In genomic region chr9:60364166-60364781, GRCm38 (mm10) we compare ENCODE assay signal across 15 mouse cellular contexts.
DNase-seq lines count a peak whose midpoint lies in the region; ATAC-seq and TF ChIP-seq lines count a peak whose summit lies in the region.
"Had no signal": no experiment of that assay in that cellular context is flagged by ENCODE, and none has a peak within 500 bp of the region (broad histone marks: within the 10 kb centered on the region; RNA-seq: fewer than 3 reads in every experiment).

No protein-coding gene starts in this region.

- H3K4me2 ChIP-seq in liver, embryonic 12.5 days, result no peak overlapping the region
- no peak overlapping the region for H3K4me2 ChIP-seq in kidney, embryonic 15.5 days
- H3K4me2 ChIP-seq in stomach, embryonic 16.5 days (ENCODE audit: low read depth, low read length), result no peak overlapping the region
- no peak overlapping the region for H3K4me2 ChIP-seq in hindbrain, postnatal 0 days (ENCODE audit: low read depth, low read length)
- H3K4me2 ChIP-seq: embryonic facial prominence, embryonic 12.5 days; midbrain, embryonic 15.5 days had no signal

- ATAC-seq in liver, embryonic 12.5 days, result no peak
- no peak for ATAC-seq in kidney, embryonic 15.5 days (replicated peaks; ENCODE audit: low FRiP score)
- peak; percentile 46 for ATAC-seq in stomach, embryonic 16.5 days (ENCODE audit: insufficient read depth, low FRiP score)
- no peak for ATAC-seq in hindbrain, postnatal 0 days
- ATAC-seq: midbrain, embryonic 15.5 days had no signal

- peaks cover 18% of the 10 kb centered on the region for H3K27me3 ChIP-seq in liver, embryonic 12.5 days (replicated peaks)
- no peaks in the 10 kb centered on the region for H3K27me3 ChIP-seq in kidney, embryonic 15.5 days
- no peaks in the 10 kb centered on the region for H3K27me3 ChIP-seq in stomach, embryonic 16.5 days (ENCODE audit: control insufficient read depth, insufficient read depth, low read length)
- H3K27me3 ChIP-seq in hindbrain, postnatal 0 days (ENCODE audit: insufficient read depth, low read length), result no peaks in the 10 kb centered on the region
- H3K27me3 ChIP-seq: embryonic facial prominence, embryonic 12.5 days; midbrain, embryonic 15.5 days had no signal

- no peak for TF ChIP-seq CTCF in hindbrain, postnatal 0 days (IDR thresholded peaks at IDR 0.05; ENCODE audit: low read depth)

- H3K4me1 ChIP-seq in liver, embryonic 12.5 days, result peaks cover 19% of the 10 kb centered on the region
- peaks cover 29% of the 10 kb centered on the region for H3K4me1 ChIP-seq in kidney, embryonic 15.5 days
- H3K4me1 ChIP-seq in stomach, embryonic 16.5 days (ENCODE audit: control insufficient read depth, insufficient read depth, low read length), result peaks cover 30% of the 10 kb centered on the region
- no peaks in the 10 kb centered on the region for H3K4me1 ChIP-seq in hindbrain, postnatal 0 days (ENCODE audit: insufficient read depth, low read length)

- no peaks in the 10 kb centered on the region for H3K9me3 ChIP-seq in liver, embryonic 12.5 days (replicated peaks)
- H3K9me3 ChIP-seq in kidney, embryonic 15.5 days (replicated peaks), result no peaks in the 10 kb centered on the region
- no peaks in the 10 kb centered on the region for H3K9me3 ChIP-seq in stomach, embryonic 16.5 days (replicated peaks; ENCODE audit: control insufficient read depth, low read length)
- H3K9me3 ChIP-seq in hindbrain, postnatal 0 days (ENCODE audit: low read length), result no peaks in the 10 kb centered on the region
- H3K9me3 ChIP-seq: embryonic facial prominence, embryonic 12.5 days; midbrain, embryonic 15.5 days had no signal

- H3K36me3 ChIP-seq in liver, embryonic 12.5 days, result no peaks in the 10 kb centered on the region
- H3K36me3 ChIP-seq in kidney, embryonic 15.5 days, result no peaks in the 10 kb centered on the region
- H3K36me3 ChIP-seq in stomach, embryonic 16.5 days (ENCODE audit: control insufficient read depth, insufficient read depth, low read length), result no peaks in the 10 kb centered on the region
- H3K36me3 ChIP-seq in hindbrain, postnatal 0 days (ENCODE audit: insufficient read depth, low read length), result no peaks in the 10 kb centered on the region
- H3K36me3 ChIP-seq: embryonic facial prominence, embryonic 12.5 days; midbrain, embryonic 15.5 days had no signal

- 57% methylated on average over 14 of the region's 14 CpGs for WGBS in liver, embryonic 12.5 days (ENCODE audit: insufficient replicate concordance)
- WGBS in kidney, embryonic 15.5 days, result 34% methylated on average over 14 of the region's 14 CpGs
- 15% methylated on average over 14 of the region's 14 CpGs for WGBS in stomach, embryonic 16.5 days
- WGBS in hindbrain, postnatal 0 days, result 66% methylated on average over 14 of the region's 14 CpGs

- H3K4me3 ChIP-seq in liver, embryonic 12.5 days, result no peak overlapping the region
- H3K4me3 ChIP-seq in kidney, embryonic 15.5 days (replicated peaks), result no peak overlapping the region
- no peak overlapping the region for H3K4me3 ChIP-seq in stomach, embryonic 16.5 days (replicated peaks; ENCODE audit: low read length)
- no peak overlapping the region for H3K4me3 ChIP-seq in hindbrain, postnatal 0 days (ENCODE audit: low read length)
- H3K4me3 ChIP-seq: embryonic facial prominence, embryonic 12.5 days; midbrain, embryonic 15.5 days had no signal

- no peak overlapping the region for H3K9ac ChIP-seq in liver, embryonic 12.5 days
- H3K9ac ChIP-seq in kidney, embryonic 15.5 days, result no peak overlapping the region
- H3K9ac ChIP-seq in stomach, embryonic 16.5 days (ENCODE audit: low read length), result no peak overlapping the region
- no peak overlapping the region for H3K9ac ChIP-seq in hindbrain, postnatal 0 days (replicated peaks; ENCODE audit: low read length)
- H3K9ac ChIP-seq: embryonic facial prominence, embryonic 12.5 days; liver, embryonic 14.5 days; midbrain, embryonic 15.5 days had no signal

- no peak overlapping the region for H3K27ac ChIP-seq in liver, embryonic 12.5 days
- 0 out of 2 replicates have a peak overlapping the region, but pooled peaks have one; percentile 10 for H3K27ac ChIP-seq in kidney, embryonic 15.5 days
- H3K27ac ChIP-seq in stomach, embryonic 16.5 days (ENCODE audit: low read length), result no peak overlapping the region
- no peak overlapping the region for H3K27ac ChIP-seq in hindbrain, postnatal 0 days
- H3K27ac ChIP-seq: embryonic facial prominence, embryonic 12.5 days; liver, embryonic 14.5 days; macrophage; midbrain, embryonic 15.5 days had no signal

- DNase-seq in embryo, embryonic 10 days (ENCODE audit: low spot score), result peak; percentile 12
- no peak for DNase-seq in embryo, embryonic 9.5 days (ENCODE audit: extremely low spot score)
- peak; percentile 5 for DNase-seq in liver
- no peak for DNase-seq in gastrocnemius, postnatal 10 days
- no peak for DNase-seq in hindbrain, postnatal 0 days (ENCODE audit: low spot score)
- DNase-seq: B cell, adult 2 months; cerebellum, adult 2 months; heart, adult 18-20 months had no signal

Comparison
In these comparisons a context has a peak if more than half of its experiments do, and no peak if none do; other contexts are left out.
1. DNase-seq: peak in embryo, embryonic 10 days (single experiment) and liver (single experiment); none in embryo, embryonic 9.5 days (single experiment), gastrocnemius, postnatal 10 days (single experiment) and hindbrain, postnatal 0 days (single experiment).